Mouse (Mus musculus) c-Kit-positive CD71-positive TER-119-negative erythroid progenitor cells, embryonic 14.5 days (primary cell): ENCODE data around the gene Zfp825.
"Not testable (repeated sequence)": the region's sequence is repeated elsewhere in the genome, so short reads cannot be mapped to it uniquely, and the experiment has no call there.

Experiments
- DNase-seq: peaks from one replicate; pipeline ENCODE4 v3.0.0-alpha.2; 2013; ENCODE audit warnings: low read depth

Zfp825 gene

GRCm38 (mm10) chr13:74493911-74494679 lies at the start of gene Zfp825:
TSS of gene Zfp825 (minus strand) at chr13:74493992.
- DNase-seq: peak; percentile 75

- not testable (repeated sequence) for DNase-seq
Measured at GRCm38 (mm10) chr13:74535418-74535817, 41.6 kb upstream of the Zfp825 start.

DNA sequence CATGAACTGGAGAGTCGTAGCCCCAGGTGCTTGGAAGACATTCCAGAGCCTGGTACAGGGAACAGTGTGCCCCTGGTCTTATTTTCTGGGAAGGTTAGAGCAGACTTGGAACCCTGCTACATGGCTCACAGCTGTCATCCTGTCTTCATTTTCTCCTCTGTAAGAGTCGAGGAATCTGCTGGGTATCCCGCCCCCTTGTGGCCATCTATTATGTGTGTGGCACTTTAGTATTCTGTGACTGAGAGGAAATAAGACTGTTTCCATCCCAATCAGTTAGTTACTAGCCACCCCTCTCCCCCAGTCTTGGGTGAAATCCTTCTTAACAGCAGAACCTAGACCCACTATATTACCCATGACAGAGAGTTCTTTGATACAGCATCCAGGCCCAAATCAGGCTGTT lies 41.1 kb upstream of the Zfp825 start:
- peak; percentile 50 for DNase-seq

GRCm38 (mm10) chr13:74534096-74534495 lies 40.3 kb upstream of the Zfp825 start:
- DNase-seq: no peak

DNA sequence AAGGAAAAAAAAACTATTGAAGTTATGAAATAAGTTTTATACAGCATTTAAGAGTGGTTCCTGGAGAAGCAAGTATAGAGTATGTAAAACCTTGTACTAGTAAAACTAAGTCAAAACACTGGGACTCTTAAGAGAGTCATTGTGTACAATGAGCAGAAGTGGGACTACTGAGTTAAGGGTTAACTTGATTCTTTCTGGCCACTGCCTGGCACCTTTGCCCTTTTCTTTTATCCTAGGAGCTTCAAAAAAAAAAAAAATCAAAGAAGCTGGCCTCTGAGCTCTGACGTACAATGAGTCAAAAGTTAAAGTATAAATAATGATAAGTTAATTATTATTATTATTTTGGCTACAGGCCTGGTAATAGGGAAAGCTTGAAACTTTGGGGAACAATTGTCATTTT lies 37.5 kb upstream of the Zfp825 start:
- DNase-seq: not testable (repeated sequence)

GRCm38 (mm10) chr13:74529372-74529715 lies 35.6 kb upstream of the Zfp825 start:
- not testable (repeated sequence) for DNase-seq

- DNase-seq: not testable (repeated sequence)
Measured at GRCm38 (mm10) chr13:74528519-74529371, 35.0 kb upstream of the Zfp825 start.

DNA sequence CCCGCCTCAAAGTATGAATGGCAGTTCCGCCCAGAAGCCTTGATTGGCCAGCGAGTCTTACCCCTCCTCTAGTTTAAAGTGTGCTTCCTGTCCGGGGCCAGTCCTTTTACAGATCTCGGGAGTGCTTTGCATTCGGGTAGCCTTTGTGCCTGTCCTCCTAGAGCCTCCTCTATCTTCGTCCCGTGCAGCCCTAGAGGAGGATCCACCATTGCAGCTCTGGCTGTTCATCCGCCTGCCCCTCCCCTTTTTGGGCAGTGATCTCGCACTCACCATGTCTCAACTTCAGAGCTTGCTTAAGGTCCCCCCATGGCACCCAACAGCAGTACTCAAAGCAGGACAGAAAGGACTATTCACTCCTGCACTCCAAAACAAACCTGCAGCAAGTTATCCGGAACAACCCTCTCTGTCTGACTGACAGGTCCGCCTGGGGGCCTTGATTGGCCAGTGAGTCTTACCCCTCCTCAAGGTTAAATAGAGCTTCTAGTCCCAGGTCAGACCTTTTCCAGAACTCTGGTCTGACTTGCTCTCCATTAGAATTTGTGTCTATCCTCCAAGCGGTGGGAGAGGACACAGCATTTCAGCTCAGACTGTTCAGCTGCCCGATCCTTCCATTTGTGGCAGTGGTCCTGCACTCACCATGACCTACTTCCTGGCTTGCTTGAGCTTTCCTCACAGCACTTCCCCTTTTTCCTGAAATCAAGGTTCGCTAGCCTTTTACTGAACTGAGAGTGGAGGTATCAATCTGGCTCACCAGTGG lies 28.9 kb upstream of the Zfp825 start:
- DNase-seq: peak; percentile 43

DNA sequence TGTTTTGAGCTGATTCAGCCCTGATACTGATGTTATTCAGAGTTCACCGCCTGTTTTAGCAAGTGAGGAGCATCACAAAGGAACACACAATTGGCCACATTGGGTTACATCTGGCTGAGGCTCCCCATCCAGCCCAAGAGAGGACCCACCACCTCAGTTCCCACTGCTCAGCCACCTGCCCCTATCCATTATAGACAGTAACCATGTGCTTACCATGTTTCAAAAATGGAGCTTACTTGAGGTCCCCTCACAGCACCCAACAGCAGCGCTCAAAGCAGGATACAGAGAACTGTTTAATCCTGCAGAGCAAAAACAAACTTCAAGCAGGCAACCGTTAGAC lies 28.3 kb upstream of the Zfp825 start:
- DNase-seq: not testable (repeated sequence)

DNA sequence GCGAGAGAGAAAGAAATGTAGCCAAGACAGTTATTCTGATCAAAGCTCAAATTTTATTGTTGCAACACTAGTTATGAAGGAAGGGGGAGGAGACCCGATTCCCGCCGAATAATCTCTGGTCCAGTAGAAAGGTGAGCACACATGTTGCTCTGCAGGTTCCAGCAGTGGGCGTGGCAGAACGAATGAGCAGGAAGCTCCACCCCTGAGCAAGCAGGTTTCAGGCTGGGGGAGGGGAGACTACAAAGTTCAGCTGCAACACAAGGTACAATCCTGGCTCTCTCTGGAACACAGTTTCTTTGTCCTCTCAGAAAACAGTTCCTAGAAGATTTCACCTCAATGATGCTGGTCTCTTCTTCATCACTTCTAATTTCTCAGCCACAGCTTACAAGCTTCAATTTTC lies 14.2 kb upstream of the Zfp825 start:
- not testable (repeated sequence) for DNase-seq

GRCm38 (mm10) chr13:74502851-74503250 lies 9.1 kb upstream of the Zfp825 start:
- not testable (repeated sequence) for DNase-seq

- not testable (repeated sequence) for DNase-seq
Measured at GRCm38 (mm10) chr13:74499696-74500095, 5.9 kb upstream of the Zfp825 start.

DNA sequence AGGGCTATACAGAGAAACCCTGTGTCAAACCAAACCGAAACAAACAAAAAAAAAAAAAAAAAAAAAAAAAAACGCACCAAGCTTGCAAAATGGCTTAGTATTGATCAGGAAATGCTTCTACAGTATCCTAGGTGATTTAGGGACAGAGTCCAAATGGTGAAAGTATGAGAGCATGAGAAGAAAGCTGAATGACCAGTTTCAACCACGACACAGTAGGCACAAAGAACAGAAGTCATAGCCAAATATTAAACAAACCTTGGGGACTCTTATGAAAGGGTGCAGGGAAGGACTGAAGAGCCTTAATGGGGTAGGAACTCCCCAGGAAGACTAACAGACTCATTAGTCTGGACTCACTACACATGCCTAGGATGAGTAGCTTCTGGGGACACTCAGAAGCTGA lies 9.5 kb downstream of the Zfp825 start:
- not testable (repeated sequence) for DNase-seq

DNA sequence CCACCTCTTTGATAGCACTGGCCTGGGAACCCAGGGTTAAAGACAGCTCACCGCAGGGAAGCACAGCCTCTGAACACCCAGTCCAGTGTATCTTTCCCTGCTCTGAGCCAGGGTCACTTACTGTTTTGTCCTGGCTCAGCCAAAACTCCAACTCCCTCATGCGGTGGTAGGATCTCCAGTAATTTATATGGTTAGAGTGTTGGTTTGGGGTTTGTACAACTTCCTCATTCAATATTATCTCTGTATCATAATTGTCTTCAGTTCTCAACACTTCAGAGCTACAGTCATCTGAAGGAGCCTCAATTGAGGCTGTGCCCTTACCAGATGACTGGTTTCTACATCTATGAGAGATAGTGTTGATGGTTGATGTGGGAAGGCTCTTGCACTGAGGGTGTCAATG lies 22.3 kb downstream of the Zfp825 start:
- not testable (repeated sequence) for DNase-seq

DNA sequence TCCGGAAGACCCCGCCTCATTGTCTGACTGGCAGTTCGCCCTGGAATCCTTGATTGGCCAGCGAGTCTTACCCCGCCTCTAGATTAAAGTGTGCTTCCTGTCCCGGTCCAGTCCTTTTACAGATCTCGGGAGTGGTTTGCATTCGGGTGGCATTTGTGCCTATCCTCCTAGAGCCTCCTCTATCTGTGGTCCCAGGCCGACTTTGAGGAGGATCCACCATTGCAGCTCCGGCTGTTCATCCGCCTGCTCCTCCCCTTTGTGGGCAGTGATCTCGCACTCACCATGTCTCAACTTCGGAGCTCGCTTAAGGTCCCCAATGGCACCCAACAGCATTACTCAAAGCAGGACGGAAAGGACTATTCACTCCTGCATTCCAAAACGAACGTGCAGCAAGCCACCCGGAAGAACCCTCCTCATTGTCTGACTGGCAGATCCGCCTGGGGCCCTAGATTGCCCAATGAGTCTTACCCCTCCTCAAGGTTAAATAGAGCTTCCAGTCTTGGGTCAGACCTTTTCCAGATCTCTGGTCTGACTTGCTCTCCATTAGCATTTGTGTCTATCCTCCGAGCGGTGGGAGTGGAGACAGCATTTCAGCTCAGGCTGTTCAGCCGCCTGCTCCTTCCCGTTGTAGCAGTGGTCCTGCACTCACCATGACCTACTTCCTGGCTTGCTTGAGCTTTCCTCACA lies 30.9 kb downstream of the Zfp825 start:
- peak; percentile 77 for DNase-seq

DNA sequence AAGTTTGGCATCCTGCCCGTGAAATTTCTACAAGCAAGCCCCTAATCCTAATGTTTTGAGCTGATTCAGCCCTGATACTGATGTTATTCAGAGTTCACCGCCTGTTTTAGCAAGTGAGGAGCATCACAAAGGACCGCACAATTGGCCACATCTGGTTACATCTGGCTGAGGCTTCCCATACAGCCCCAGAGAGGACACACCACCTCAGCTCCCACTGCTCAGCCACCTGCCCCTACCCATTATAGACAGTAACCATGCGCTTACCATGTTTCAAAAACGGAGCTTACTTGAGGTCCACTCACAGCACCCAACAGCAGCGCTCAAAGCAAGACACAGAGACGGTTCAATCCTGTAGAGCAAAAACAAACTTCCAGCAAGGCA lies 31.5 kb downstream of the Zfp825 start:
- not testable (repeated sequence) for DNase-seq

DNA sequence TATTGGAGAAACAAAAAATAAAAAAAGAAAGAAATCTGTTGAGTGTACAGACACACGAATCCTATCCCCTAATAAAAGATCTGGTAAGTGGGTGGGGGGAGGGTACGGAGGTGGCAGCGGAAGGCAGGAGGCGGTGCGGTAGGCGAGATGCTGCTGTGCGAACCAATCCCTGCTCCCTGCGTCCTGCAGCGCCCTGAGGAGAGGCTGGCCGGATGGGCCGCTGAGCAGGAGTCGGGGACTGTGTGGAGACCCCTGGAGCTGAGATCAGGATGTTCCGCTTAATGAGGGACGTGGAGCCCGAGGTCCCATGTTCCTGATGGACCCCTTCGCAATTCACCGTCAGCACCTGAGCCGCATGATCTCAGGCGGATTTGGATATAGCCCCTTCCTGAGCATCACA lies 53.9 kb downstream of the Zfp825 start:
- no peak for DNase-seq
